Mouse (Mus musculus) spleen, postnatal 36 days (tissue): Measurements from ENCODE around the gene Pml.
"Not testable (repeated sequence)": the region's sequence is repeated elsewhere in the genome, so short reads cannot be mapped to it uniquely, and the experiment has no call there.

Source experiments
- DNase-seq, 2 experiments: peaks; one replicate each; pipeline ENCODE4 v3.0.0; 2022; ENCODE audit warnings: low spot score in 2 of 2, mixed read lengths in 1 of 2

Pml gene

GRCm38 (mm10) chr9:58271551-58271950 lies 22.0 kb upstream of the Pml start:
- DNase-seq = not testable (repeated sequence)

DNA sequence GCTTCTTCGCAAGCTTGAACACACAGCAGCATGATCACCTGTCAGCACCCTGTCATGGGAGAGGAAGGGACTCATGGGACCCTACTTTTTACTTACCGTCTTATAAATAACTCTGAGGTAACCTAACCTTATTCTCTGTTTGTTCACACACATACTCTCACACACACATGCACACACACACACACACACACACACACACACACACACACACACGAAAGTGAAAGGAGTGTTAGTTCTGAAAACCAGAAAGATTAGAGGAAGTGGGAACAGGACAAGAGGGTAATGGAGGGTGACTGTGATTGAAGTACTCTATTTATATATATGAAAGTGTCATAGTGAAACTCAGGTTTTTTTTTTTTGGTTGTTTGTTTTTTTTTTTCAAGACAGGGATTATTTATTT lies 21.5 kb upstream of the Pml start:
- peak; percentile 84 to 90 for DNase-seq

GRCm38 (mm10) chr9:58270081-58270480 lies 20.5 kb upstream of the Pml start:
- no peak for DNase-seq

DNA sequence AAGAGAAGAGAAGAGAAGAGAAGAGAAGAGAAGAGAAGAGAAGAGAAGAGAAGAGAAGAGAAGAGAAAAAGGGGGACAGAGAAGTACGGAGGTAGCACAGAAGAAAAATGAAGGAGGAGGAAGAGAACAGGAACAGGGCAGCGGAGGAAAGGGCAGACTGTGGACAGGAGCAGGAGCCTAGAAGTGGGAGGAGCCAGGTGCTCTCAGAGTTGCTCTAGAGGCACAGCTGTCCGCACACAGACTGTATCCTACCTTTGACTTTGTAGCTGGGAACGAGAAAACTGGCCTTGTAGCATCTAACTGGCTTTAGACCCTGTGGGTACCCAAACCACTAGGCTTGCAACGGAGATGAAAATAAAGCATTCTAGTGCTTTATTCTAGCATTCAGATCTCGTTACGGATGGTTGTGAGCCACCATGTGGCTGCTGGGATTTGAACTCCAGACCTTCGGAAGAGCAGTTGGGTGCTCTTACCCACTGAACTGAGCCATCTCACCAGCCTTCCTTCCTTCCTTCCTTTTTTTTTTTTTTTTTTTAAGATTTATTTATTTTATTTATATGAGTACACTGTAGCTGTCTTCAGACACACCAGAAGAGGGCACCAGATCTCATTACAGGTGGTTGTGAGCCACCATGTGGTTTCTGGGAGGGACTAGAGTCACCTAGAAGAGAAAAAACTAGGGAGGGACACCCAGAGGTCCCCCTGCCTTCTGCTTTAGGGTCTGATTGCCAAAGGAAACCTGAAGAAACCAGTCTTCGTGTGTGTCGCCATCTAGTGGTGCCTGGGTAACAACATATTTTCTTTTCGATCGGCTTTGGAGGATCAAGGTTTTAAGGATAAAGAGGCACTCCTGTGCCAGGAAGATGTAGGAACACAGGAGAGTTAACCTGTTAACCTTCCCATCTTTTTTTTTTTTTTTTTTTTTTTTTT lies 19.1 kb upstream of the Pml start:
- DNase-seq = peak; percentile 73 to 83

DNA sequence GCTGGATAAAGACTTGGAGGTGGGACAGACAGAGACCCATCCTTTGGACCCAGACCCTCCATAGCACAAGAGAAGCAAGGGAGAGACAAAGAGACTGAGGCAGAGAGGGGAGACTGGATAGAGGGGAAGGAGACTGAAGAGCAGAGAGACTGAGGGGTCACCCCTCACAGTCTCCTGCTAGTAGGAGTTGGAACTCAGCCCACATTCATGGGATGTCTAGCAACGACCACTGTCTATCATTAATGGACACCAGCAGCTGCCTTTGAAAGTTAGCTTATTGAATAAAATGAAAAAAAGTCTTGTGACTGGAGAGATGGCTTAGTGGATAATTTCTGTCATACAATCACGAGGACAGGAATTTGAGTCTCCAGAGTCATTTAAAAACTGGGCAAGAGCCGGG lies 17.5 kb upstream of the Pml start:
- no peak for DNase-seq

- DNase-seq = peak; percentile 60 to 67
Measured at GRCm38 (mm10) chr9:58266571-58267011, 17.0 kb upstream of the Pml start.

GRCm38 (mm10) chr9:58265368-58265767 lies 15.8 kb upstream of the Pml start:
- no peak for DNase-seq

DNA sequence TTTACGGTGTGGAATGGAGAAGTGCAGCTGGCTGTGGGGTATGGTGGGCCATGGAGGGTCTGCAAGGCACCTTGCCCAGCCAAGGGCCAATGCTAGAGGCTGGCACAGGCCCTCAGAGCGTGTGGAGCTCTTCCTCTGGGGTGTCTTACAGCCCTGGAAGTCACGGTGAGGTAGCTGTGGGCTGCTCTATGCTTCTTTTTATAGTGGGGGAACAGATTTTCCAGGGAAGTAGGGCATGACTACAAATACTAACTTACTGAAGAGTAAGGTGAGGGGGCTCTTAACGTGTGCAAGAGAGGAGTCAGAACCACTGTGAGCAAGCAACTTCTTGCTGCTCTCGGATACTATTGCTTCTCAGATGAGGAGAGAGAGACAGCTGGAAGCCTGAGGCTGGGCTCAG lies 12.9 kb upstream of the Pml start:
- DNase-seq = no peak

- no peak for DNase-seq
Measured at GRCm38 (mm10) chr9:58255704-58256685, 6.4 kb upstream of the Pml start.

DNA sequence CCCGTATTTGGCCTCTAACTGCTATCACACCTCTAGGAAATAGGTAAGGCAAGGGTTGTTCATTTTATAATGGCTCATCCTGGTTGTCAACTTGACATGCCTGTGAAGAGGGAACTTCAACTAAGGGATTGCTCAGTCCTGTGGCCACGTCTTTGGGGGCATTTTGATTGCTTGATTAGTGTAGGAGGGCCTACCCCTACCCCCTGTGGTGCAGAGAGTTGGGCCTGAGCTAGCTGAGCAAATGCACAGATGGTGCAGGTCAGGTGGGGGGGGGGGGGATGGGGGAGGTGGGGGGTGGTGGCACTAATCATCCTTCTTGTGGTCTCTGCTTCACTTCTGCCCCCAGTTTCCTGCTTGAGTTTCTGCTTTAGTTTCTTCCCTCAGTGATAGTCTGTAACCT lies 5.5 kb upstream of the Pml start:
- no peak for DNase-seq

- DNase-seq = not testable (repeated sequence)
Measured at GRCm38 (mm10) chr9:58253805-58254122, 4.2 kb upstream of the Pml start.

DNA sequence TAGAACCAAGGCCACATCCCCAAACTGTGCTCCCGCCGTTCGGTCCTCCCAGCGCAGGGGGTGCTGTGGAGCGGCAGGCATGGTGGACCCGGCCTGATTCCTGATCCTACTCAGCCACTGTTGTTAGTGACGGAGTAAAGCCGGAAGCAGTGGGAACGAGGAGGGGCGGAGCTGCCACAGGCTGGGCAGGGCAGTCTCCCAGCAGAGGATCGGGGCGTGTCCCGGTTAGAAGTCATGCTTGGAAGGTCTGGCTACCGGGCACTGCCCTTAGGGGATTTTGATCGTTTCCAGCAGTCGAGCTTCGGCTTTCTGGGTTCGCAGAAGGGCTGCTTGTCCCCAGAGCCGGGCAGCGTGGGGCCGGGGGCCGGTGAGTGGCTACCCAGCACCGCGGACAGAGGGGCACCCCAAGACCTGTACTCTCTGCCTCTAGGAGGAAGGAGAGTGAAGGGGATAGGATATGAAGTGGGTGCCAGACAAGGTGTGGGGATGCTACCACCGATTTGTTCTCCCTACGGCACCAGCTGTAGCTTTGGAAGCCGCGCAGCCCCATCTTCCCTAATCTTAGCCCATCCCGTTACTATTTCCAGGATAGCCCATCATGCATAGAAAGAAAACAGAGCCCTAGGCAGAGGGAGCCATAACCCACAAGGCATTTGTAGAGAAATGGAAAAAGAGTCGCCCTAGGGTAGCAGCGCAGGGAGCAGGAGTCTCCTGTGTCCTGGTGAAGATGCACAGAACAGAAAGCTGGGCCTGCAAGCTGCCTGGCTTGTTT lies 3.6 kb upstream of the Pml start, which contains the start of gene Stoml1:
Gene Stoml1 (plus strand): TSS at position 132 of the 772 bp plus-strand sequence.
- peak; percentile 96 for DNase-seq

DNA sequence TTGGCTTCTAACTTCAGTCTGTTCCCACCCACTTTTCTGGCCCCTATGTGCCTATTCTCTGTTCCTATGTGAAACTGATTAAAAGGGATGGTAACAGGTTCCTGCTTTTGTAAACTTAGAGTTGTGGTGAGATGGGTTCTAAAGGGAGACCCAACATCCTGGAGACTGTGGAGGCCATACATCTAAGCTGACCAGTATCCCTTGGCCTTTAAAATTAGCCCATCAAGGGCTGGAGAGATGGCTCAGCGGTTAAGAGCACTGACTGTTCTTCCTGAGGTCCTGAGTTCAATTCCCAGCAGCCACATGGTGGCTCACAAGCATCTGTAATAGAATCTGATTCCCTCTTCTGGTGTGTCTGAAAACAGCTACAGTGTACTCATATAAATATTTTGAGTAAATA lies 1.1 kb upstream of the Pml start:
- not testable (repeated sequence) for DNase-seq

DNA sequence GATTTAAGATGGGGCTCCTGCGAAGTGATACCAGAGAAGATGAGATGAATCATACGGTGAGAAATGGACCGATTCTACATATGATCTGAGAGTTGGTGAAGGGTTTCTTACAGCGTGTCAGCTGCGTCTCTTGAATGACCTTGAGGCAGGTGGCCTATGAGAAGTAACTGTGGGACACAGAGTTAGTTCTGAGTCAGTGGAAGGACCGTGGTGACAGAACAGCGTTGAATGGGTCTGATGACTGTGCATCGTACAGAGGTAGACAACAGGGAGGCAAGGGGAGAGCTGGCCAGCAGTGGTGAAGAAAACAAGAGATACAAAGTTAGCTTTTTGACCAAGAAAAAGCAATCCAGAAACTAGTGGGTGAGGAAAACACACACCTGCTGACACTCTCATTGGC lies 736 bp upstream of the Pml start:
- DNase-seq = no peak

DNA sequence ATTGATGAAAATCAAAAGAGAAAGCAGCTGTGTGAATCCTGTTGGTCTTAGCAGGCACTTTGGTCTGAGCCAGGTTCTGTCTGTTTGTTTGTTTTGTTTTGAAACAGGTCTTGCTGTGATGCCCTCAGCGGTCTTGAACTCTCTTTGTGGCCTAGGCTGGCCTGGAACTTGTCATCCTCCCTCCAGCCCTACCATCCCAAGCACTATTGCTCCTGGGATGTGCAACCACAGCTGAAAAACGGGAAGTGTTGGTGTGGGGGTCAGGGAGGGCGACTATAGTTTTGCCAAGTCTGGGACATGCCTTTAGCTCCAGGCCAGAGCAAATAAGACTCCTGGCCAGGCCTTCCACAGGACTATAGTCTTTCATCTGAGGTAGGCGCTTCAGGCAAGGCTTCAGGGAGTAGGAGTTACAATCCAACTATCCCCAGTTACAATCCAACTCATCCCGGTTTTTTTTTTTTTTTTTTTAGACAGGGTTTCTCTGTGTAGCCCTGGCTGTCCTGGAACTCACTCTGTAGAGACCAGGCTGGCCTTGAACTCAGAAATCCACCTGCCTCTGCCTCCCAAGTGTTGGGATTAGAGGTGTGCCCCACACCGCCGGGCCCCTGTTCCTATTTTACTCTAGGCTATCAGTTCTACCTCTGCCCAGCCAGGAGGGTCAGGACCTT lies 706 bp downstream of the Pml start:
- DNase-seq = no peak

DNA sequence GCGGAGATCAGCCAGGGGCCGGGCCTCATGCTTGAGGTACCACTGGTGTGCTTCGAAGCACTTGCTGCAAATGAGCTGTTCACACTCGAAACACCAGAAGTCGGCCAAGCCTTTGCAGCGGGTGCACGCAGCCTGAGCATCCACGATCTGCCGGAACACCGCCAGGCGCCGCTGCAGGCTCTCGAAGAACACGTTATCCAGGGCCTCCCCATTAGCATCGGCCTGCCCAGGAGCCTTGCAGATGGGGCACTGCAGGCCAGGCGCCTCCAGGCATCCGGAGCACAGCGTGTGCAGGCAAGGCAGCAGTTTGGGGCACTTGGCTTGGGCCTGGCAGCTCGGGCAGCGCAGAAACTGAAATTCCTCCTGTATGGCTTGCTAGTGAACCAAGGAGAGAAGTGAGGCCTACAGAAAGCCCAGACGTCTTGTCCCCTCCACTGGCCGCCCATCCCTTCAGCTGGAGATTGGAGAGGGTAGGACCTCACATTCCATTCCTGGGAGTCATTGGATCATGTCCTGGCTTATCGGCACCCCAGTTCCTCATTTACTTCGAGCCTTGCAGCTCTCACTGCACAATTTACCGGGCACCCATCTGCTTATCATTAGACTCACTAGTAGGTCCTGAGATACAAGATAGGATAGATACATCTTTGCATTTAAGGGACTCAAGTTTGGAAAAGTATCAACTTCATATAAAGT lies 2.4 kb downstream of the Pml start:
- DNase-seq = peak; percentile 90 to 91

GRCm38 (mm10) chr9:58246083-58246591 lies 3.4 kb downstream of the Pml start:
- peak; percentile 65 to 72 for DNase-seq

GRCm38 (mm10) chr9:58243696-58244095 lies 5.9 kb downstream of the Pml start:
- no peak for DNase-seq

GRCm38 (mm10) chr9:58242696-58243095 lies 6.9 kb downstream of the Pml start:
- peak; percentile 43 to 54 for DNase-seq
